Mouse (Mus musculus): ENCODE data around the gene Sdf2l1. TPM values are rescaled to one million over a fixed set of nuclear protein-coding genes. Genes with fewer than 3 reads are reported as not detected.
A peak's percentile ranks its signal among the peaks of the same experiment; 100 is the strongest.

Gene Sdf2l1
- polyA plus RNA-seq, 1 experiment from 2014 or later: 87.4 TPM

- Histone ChIP-seq H3K27me3 (ENCODE audit: low read depth, poor library complexity, severe bottlenecking) (peaks cover 18% of the 10 kb centered on the region), H3K36me3 (peaks cover 15% of the 10 kb centered on the region), H3K9me3 (replicated peaks) (no peaks in the 10 kb centered on the region), H3K4me1 (peaks cover 20% of the 10 kb centered on the region), H3K27ac (peak within 1 kb of the TSS; percentile 66), H3K4me3 (peak within 1 kb of the TSS; percentile 63)
- under 1% methylated on average over 34 of the region's 34 CpGs for WGBS
- DNase-seq (ENCODE audit: low spot score): peak; percentile 89
Observed at GRCm38 (mm10) chr16:17146772-17147235, 14.6 kb upstream of the Sdf2l1 start, which contains the start of gene Ccdc116. TSS of gene Ccdc116 (minus strand) at chr16:17147229.

- no peak within 1 kb of the TSS for H3K27ac ChIP-seq
- no peaks in the 10 kb centered on the region for H3K9me3 ChIP-seq (replicated peaks)
- no peak for DNase-seq (ENCODE audit: low spot score)
- H3K27me3 ChIP-seq (ENCODE audit: low read depth, poor library complexity, severe bottlenecking): peaks cover 18% of the 10 kb centered on the region
- no peak within 1 kb of the TSS for H3K4me3 ChIP-seq
- H3K4me1 ChIP-seq: peaks cover 25% of the 10 kb centered on the region
- no peaks in the 10 kb centered on the region for H3K36me3 ChIP-seq
- 16% methylated on average over 7 of the region's 7 CpGs for WGBS
Observed at GRCm38 (mm10) chr16:17144339-17144738, 12.2 kb upstream of the Sdf2l1 start, which contains the start of gene Ydjc. TSS of gene Ydjc (plus strand) at chr16:17144621.

GRCm38 (mm10) chr16:17137355-17137754 lies 5.2 kb upstream of the Sdf2l1 start:
- Histone ChIP-seq H3K27ac (no peak overlapping the region), H3K4me3 (no peak overlapping the region), H3K36me3 (no peaks in the 10 kb centered on the region), H3K27me3 (ENCODE audit: low read depth, poor library complexity, severe bottlenecking) (no peaks in the 10 kb centered on the region), H3K9me3 (replicated peaks) (no peaks in the 10 kb centered on the region), H3K4me1 (peaks cover 13% of the 10 kb centered on the region)
- DNase-seq (ENCODE audit: low spot score): no peak
- 84% methylated on average over 15 of the region's 15 CpGs for WGBS

GRCm38 (mm10) chr16:17132906-17133200 lies 670 bp upstream of the Sdf2l1 start:
- no peaks in the 10 kb centered on the region for H3K9me3 ChIP-seq (replicated peaks)
- peak; percentile 47 for DNase-seq (ENCODE audit: low spot score)
- H3K27me3 ChIP-seq (ENCODE audit: low read depth, poor library complexity, severe bottlenecking): no peaks in the 10 kb centered on the region
- H3K4me1 ChIP-seq: peaks cover 26% of the 10 kb centered on the region
- H3K27ac ChIP-seq: peak overlapping the region; percentile 89
- peaks cover 14% of the 10 kb centered on the region for H3K36me3 ChIP-seq
- H3K4me3 ChIP-seq: peak overlapping the region; percentile 76
- WGBS: 58% methylated on average over 7 of the region's 7 CpGs

- Histone ChIP-seq H3K36me3 (peaks cover 14% of the 10 kb centered on the region), H3K27me3 (ENCODE audit: low read depth, poor library complexity, severe bottlenecking) (no peaks in the 10 kb centered on the region), H3K4me3 (peak overlapping the region; percentile 76), H3K4me1 (peaks cover 26% of the 10 kb centered on the region), H3K9me3 (replicated peaks) (no peaks in the 10 kb centered on the region), H3K27ac (peak overlapping the region; percentile 89)
- 4% methylated on average over 43 of the region's 43 CpGs for WGBS
- DNase-seq (ENCODE audit: low spot score): peak; percentile 63
Observed at GRCm38 (mm10) chr16:17131191-17132088, 743 bp downstream of the Sdf2l1 start.

- WGBS: 100% methylated on average over 1 of the region's 1 CpGs
- no peaks in the 10 kb centered on the region for H3K9me3 ChIP-seq (replicated peaks)
- H3K27me3 ChIP-seq (ENCODE audit: low read depth, poor library complexity, severe bottlenecking): no peaks in the 10 kb centered on the region
- H3K27ac ChIP-seq: no peak overlapping the region
- H3K36me3 ChIP-seq: peaks cover 28% of the 10 kb centered on the region
- no peak overlapping the region for H3K4me3 ChIP-seq
- peaks cover 46% of the 10 kb centered on the region for H3K4me1 ChIP-seq
- peak; percentile 40 for DNase-seq (ENCODE audit: low spot score)
Observed at GRCm38 (mm10) chr16:17127292-17127691, 4.9 kb downstream of the Sdf2l1 start.

GRCm38 (mm10) chr16:17124871-17125520 lies 7.2 kb downstream of the Sdf2l1 start, which contains the start of gene 2610318N02Rik:
TSS of gene 2610318N02Rik (minus strand) at chr16:17125167.
- no peaks in the 10 kb centered on the region for H3K9me3 ChIP-seq (replicated peaks)
- peaks cover 43% of the 10 kb centered on the region for H3K36me3 ChIP-seq
- H3K4me1 ChIP-seq: peaks cover 36% of the 10 kb centered on the region
- 0% methylated on average over 25 of the region's 25 CpGs for WGBS
- peak; percentile 88 for DNase-seq (ENCODE audit: low spot score)
- H3K27ac ChIP-seq: peak within 1 kb of the TSS; percentile 93
- no peaks in the 10 kb centered on the region for H3K27me3 ChIP-seq (ENCODE audit: low read depth, poor library complexity, severe bottlenecking)
- H3K4me3 ChIP-seq: peak within 1 kb of the TSS; percentile 72

GRCm38 (mm10) chr16:17124119-17124870 lies 7.9 kb downstream of the Sdf2l1 start:
- peak; percentile 80 for DNase-seq (ENCODE audit: low spot score)
- H3K4me3 ChIP-seq: peak overlapping the region; percentile 72
- peaks cover 36% of the 10 kb centered on the region for H3K4me1 ChIP-seq
- peaks cover 44% of the 10 kb centered on the region for H3K36me3 ChIP-seq
- no peaks in the 10 kb centered on the region for H3K27me3 ChIP-seq (ENCODE audit: low read depth, poor library complexity, severe bottlenecking)
- WGBS: 1% methylated on average over 22 of the region's 22 CpGs
- no peaks in the 10 kb centered on the region for H3K9me3 ChIP-seq (replicated peaks)
- peak overlapping the region; percentile 93 for H3K27ac ChIP-seq

GRCm38 (mm10) chr16:17121569-17121968 lies 10.6 kb downstream of the Sdf2l1 start:
- H3K4me1 ChIP-seq: peaks cover 36% of the 10 kb centered on the region
- H3K27me3 ChIP-seq (ENCODE audit: low read depth, poor library complexity, severe bottlenecking): no peaks in the 10 kb centered on the region
- DNase-seq (ENCODE audit: low spot score): no peak
- peaks cover 71% of the 10 kb centered on the region for H3K36me3 ChIP-seq
- 74% methylated on average over 14 of the region's 14 CpGs for WGBS
- no peak overlapping the region for H3K27ac ChIP-seq
- no peaks in the 10 kb centered on the region for H3K9me3 ChIP-seq (replicated peaks)
- no peak overlapping the region for H3K4me3 ChIP-seq

- Histone ChIP-seq H3K4me1 (peaks cover 9% of the 10 kb centered on the region), H3K4me3 (no peak overlapping the region), H3K27me3 (ENCODE audit: low read depth, poor library complexity, severe bottlenecking) (no peaks in the 10 kb centered on the region), H3K27ac (no peak overlapping the region), H3K9me3 (replicated peaks) (no peaks in the 10 kb centered on the region), H3K36me3 (peaks cover 100% of the 10 kb centered on the region)
- 88% methylated on average over 5 of the region's 5 CpGs for WGBS
- no peak for DNase-seq (ENCODE audit: low spot score)
Observed at GRCm38 (mm10) chr16:17117309-17117799, 14.8 kb downstream of the Sdf2l1 start.

GRCm38 (mm10) chr16:17110771-17111743 lies 21.1 kb downstream of the Sdf2l1 start, which contains the start of gene Ppil2:
TSS of gene Ppil2 (minus strand) at chr16:17111257.
- no peaks in the 10 kb centered on the region for H3K9me3 ChIP-seq (replicated peaks)
- peaks cover 7% of the 10 kb centered on the region for H3K4me1 ChIP-seq
- no peaks in the 10 kb centered on the region for H3K27me3 ChIP-seq (ENCODE audit: low read depth, poor library complexity, severe bottlenecking)
- peak within 1 kb of the TSS; percentile 78 for H3K27ac ChIP-seq
- peak; percentile 77 for DNase-seq (ENCODE audit: low spot score)
- H3K36me3 ChIP-seq: peaks cover 70% of the 10 kb centered on the region
- peak within 1 kb of the TSS; percentile 74 for H3K4me3 ChIP-seq
- WGBS: 10% methylated on average over 38 of the region's 38 CpGs
